Mouse (Mus musculus): ENCODE measurements around the gene E130208F15Rik. TPM values are rescaled to one million over a fixed set of nuclear protein-coding genes. Genes with fewer than 3 reads are reported as not detected.

E130208F15Rik gene
- total RNA-seq, 2 experiments from 2014 or later = 0.85 to 0.88 TPM

DNA sequence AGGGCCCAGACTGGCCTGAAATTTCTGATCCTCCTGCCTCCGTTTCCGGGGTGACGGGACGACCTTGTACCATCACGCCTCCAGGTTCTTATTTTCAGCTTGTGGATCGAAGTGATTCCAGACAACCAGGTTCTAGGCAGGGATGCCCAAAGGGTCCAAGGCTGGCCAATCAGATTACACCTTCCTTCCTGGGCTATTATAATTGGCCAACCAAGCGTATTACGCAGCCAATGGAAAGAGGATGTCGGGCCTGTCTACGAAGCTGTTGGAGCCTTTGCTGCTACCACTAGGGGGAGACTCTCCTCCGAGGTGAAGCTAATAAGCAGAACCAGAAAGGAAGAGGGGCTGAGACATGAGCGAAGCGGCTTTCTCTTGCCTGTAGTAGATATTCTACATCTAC lies 10.3 kb downstream of the E130208F15Rik start:
- peak; percentile 54 to 77 for DNase-seq
- intact Hi-C loops (cut with DNase I) = no loop called here

DNA sequence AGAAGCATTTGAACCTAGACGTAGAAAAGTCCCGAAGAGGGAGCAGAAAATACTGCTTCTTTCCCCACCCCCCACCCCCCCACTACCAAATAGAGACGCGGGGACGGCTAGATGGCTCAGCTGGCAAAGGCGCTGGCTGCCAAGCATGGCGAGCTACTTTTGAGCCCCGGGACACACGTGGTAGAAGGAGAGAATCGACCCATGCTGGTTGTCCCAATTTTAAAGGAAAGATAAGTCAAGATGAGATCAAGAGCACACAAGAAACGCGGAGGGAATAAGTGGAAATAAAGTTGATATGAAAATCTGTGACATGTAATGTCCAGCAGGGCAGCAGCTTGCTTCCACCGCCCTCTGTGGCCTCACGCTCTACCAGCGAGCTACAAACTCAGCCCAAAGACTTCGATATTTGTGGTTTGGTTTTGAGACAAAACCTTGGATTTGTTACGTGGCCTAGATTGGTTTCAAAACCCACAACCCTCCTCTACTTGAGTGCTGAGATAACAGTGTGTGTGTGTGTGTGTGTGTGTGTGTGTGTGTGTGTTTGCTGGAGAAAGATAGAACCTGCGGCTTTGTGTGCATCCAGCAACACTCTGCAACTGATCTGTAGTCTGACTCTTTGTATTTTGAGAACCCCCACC lies 11.2 kb downstream of the E130208F15Rik start:
- intact Hi-C loops (cut with DNase I) = no loop called here

DNA sequence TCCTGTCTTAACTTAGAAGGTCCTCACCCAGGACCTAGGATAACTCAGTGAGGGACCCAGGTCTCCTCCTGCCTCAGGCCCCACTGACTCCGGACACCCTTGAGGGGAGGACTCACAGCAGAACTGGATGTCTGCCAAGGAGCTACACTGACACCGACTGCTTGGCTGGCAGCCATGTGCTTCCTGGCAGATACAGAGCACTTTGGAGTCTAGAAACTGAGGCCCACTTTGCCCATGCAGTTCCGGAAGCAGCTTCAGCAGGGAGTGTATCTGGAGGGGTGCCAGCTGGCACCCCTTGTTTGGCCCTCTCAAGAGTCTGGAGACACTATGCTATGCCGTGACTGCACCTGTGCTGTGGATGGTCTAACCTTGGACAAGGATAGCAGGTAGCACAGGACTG lies 11.9 kb downstream of the E130208F15Rik start:
- DNase-seq = peak; percentile 63 to 66
- intact Hi-C loops (cut with DNase I) = no loop called here

More for the DNA sequence above, 11.2 kb downstream of the E130208F15Rik start:
- no peak for DNase-seq

DNA sequence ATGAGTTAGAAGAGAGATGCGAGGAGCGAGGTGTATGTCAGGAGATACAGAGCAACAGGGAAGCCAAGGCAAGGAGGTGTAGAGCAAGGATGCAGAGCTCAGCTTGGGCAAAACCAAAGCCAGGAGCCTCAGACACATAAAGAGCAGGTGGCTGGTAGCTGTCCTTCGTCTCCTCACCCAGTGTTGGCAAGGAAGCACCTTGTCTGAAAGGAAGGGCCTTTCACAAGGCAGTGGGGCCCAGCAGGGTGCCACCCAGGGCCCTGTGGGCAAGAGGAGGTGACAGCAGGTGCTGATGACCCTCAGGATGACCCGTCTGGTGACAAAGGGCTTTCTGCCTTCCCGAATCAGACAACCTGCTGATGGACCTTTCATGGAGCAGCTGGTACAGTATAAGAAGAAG lies 13.0 kb downstream of the E130208F15Rik start:
- intact Hi-C loops (cut with DNase I) = no loop called here
- no peak for DNase-seq

DNA sequence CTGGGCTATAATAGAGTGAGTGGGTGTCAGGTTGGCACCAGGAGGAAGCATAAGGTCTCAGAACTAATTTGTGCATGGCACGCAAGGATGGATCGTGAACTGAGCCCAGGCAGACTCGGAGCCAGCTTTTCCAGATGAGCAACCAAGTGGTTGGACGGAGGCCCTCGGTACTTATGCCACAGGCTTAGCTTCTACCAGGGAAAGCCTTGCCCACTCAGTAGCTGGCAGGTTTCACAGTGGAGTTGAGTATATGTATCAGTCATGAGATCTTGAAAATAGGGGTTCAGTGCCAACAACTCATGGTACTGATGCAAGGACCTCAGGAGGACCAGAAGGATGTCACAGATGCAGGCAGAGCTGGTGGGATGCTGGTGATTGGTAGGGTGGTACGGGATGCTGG lies 14.1 kb downstream of the E130208F15Rik start:
- intact Hi-C loops (cut with DNase I) = no loop called here
- DNase-seq = no peak

DNA sequence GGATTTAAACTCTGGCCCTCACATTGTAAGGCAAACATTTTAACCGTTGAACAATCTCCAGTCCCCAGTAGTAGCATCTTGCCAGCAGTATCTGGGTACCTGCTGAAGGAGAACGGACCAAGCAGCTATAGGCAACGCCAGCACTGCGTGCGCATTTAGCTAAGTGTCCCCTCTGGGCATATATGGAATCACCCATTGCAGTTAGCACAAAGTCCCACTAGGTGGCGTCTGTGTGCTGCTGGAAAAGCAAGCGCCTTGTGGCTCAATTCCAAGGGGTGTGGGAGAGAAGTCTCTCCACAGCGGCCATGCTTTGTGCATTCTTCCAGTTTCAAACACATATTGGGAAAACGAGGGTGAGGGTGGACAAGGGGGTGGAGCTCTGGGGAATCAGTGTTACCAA lies 14.8 kb downstream of the E130208F15Rik start:
- intact Hi-C loops (cut with DNase I) = no loop called here

DNA sequence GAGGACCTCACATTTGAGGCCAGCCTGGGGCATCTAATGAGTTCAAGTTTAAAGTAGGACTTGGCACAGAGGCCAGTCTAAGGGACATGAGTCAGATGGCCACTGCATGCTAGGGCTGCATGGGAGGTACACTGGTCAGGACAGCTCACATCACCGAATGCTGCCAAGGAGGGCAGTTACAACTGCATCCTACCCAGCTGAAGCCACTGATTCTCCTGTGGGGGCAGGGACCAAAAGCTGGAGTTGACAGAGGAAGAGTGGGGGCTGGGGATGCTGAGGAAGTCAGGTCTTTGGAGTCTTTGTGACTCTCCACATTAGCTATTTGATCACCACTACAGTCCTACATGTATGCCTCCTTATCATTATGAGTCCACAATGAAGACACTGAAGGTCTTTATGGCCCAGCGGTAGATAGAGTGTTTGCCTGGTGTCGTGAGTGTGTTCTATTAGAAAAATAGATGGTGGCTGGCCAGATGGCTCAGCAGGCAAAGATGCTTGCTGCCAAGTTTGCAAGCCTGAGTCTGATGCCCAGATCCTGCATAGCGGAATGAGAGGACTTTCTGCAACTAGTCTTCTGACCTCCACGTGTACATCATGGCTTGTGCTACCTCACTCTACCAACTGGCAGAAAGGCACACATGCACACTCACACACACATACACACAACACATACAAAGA lies 18.0 kb downstream of the E130208F15Rik start:
- intact Hi-C loops (cut with DNase I) = no loop called here
- no peak for DNase-seq

More for the DNA sequence above, 14.8 kb downstream of the E130208F15Rik start:
- peak; percentile 82 to 89 for DNase-seq

DNA sequence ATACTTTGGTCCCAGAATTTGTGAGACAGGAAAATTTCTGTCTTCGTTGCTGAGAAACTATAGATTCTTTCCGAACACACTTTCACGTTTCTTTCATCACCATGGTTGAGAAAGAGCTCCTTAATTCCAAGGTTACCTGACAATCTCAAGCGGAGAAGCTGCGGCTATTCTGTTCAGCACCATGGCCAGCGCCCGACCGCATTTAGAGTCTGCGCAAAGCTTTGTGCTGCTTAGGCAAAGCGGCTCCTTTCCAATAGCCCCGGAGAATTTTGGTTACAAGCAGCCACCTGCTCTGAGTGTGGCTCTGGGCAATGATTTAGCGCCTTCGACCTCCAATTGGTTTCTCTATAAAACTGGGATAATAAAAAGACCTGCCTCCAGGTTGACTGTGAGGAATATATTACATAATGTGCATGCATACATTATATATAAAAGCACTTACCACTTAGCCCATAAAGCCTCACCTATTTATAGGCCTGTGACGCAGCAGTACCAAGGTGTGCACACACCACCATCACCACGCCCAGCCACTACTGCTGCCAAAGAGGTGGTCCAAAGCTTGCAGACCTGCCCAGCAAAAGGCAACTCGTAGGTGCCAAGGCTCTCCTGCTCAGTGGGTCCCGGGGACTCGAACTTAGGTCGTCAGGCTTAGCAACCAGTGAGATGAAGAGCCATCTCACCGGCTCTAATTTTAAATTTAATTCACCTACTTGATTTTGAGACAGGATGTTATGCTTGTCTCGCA lies 25.3 kb downstream of the E130208F15Rik start:
- DNase-seq = peak; percentile 70 to 81
- intact Hi-C loops (cut with DNase I) = no loop called here

DNA sequence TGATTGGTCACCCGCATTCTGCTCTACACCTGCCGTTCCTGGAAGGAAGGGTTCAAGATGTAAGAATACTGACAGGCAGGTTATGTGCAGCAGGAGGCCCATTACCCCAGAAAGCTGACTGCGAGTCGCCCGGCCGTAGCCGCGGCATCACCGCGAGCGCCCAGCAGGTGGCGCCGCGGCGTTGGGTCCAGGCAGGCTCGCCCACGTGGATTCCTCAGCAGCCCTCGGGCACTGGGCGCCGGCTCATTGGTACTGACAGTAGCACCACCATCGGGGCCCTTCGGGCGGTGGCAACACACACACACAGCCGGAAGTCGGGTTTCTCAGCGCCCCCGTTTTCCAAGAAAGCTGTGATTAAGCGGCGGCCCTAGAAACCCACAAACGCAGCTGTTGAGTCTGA lies 26.3 kb downstream of the E130208F15Rik start:
- DNase-seq = peak; percentile 60 to 68
- intact Hi-C loops (cut with DNase I) = no loop called here

DNA sequence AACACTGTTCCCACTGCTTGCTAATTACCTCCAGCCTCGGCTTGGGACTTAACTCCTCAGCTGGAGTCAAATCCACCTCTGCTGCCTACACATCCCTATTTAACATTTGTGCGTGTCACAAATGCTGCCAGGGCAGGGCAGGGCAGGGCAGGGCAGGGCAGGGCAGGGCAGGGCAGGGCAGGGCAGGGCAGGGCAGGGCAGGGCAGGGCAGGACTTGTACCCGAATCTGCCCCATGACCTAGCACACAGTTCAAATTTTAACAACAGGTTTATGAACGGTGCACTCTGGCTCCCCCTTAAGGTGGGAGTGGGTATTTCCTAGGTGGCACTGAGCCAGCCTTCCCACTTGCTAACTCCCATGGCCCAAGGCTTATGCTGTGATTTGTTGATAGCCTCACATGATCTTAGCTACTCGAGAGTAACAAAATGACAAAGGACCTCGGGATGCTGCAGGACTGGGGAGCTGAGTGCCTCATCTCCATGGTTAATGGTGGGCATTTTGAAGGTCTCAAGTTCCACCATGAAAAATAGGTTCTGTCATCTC lies 31.8 kb downstream of the E130208F15Rik start:
- DNase-seq = peak; percentile 53 to 79
- intact Hi-C loops (cut with DNase I) = no loop called here

DNA sequence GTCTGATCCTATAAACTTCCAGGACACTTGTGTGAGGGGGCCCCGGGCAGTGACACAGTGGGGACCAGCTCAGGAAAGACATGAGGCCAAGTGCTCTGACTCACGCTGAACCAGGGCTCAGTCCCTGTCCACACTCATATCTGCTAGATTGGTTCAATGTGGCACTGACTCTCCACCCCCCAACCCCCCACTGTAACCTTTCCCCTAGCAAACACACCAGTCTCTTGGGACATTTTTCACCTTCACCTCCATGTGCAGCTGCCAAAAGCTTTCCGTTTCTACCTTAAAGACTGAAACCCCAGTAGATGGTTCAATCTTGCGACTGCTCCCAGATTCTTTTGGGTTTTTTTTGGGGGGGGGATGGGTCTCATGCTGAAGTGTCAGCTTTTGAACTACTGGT lies 32.5 kb downstream of the E130208F15Rik start:
- intact Hi-C loops (cut with DNase I) = no loop called here

DNA sequence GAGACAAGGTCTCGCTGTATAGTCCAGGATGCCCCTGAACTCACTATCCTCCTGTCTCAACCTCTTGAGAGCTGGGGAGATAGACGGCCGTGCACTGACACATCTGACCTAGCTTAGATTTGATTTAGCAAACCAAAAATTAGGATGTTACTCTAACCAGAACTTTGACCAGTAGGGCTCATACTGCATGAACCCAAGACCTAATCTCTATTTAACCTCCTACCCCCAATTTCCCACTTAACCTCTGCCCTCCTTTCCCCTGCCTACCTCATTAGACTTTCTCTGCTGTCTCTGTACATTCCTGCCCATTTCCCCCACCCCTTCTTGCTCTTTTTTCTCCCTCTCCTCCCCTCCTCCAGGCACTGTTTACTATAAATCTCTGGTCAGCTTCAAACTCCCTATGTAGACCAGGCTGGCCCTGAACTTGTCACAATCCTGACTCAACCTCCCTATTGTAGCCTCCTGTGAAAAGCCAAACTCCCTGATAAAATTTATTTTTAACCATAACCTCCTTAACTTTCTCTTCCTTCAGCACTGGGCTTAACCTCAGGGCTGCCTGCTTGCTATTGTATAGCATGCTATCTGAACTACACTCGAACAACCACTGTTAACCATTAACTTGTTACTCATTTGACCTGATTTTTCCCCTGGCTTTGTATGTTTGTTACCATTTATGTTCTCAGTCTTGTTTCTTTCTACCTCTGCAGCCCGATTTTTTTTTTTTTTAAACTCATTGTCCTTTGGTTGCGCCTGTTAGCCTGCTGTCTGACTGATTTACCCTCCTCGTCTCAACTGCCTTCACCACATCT lies 37.0 kb downstream of the E130208F15Rik start:
- intact Hi-C loops (cut with DNase I) = no loop called here
- no peak for DNase-seq

More for the DNA sequence above, 32.5 kb downstream of the E130208F15Rik start:
- no peak for DNase-seq

DNA sequence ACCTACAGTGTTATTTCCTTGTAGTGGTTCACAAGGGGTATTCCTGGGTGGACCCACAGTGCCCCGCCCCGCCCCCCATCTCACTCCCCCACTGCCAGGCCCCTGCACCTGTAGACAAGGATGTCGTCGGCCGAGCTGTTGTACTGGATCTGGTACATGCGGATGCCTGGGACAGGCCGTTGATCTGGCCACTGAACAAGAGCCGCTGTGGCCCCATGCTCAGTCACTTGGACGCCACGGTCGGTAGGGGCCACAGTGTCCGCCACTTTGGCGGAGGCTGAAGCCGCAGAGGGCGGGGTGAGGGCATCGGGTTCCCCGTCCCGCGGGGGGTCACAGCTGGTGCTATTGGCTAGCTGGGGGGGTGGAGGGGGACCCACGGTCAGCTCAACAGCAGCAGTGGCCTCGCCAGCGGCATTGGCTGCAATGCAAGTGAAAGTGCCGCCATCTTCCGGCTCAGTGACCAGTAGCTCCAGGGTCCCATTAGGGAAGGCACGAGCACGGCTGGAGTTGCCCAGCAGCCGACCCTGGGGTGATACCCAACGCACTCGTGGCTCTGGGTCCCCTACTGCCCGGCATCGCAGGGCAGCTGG lies 37.8 kb downstream of the E130208F15Rik start:
- intact Hi-C loops (cut with DNase I) = no loop called here
- no peak for DNase-seq

DNA sequence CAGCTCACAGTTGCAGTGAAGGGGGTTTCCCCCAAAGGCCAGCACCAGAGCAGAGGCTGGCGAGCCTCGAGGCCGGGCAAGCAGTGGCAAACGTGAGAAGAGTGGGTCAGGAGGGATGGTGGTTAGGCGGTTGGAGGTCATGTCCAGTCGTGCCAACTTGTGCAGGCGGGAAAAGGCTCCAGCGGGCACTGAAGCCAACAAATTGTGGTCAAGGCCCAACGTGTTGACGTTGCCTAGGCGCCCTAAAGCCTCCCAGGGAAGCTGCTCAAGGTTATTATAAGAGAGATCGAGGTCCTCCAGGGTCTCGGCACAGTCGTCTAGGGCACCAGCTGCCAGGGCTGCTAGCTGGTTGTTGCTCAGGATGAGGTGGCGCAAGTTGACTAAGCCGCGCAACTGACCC lies 38.5 kb downstream of the E130208F15Rik start:
- no peak for DNase-seq
- intact Hi-C loops (cut with DNase I) = no loop called here

DNA sequence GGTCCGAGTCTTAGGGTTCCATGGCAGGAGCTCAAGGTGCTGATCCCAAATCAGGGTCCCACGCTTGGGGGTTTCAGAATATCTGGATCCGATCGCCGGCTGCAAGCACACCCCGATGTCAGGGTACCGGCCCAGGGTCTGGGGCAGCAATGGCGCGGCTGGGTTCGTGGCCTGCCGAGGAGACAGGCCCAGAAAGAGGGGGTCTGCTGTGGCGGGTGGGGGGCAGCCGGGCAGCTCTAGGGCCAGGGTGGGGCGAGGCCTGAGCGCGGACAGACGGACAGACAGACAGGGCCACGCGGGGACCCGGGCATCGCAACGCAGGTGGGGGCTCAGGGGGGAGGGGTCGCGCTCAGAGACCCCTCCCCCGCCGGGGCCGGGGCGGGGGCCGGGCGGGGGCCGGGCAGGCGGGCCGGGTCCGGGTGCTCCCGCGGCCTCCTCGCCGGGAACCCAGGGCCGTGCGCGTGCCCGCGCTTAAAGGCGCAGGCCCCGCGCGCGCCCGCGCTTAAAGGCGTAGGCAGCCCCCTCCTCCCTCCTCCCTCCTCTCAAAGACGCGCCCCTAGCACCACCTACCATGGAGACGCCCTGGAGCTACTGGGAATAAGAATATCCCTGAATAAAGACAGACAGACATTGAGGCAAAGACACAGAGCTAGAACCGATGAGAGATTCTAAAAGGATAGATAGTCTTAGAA lies 41.3 kb downstream of the E130208F15Rik start, which contains the start of gene Lrfn3:
TSS of gene Lrfn3 (minus strand) at position 121 of the 692 bp plus-strand sequence.
- peak in 1 of 2 experiments; percentile 33 for DNase-seq
- intact Hi-C loops (cut with DNase I) = no loop called here

DNA sequence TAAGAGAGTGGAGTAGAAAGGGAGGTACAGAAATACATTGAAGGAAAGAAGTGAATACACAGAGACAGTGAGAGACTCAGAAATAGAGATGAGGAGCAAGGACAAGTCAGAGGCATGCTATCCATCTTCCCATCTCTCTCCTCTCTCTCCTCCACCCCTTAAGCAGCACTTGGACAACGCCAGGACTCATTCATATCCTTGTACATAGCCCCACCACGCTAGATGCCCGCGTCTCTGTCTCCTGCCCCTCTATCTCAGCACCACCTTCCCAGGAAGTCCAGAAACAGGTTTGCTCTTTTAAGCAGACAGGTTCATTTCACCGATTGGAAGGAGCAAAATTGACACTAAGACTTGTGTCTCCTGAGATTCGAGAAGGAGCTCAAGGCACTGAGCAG lies 41.8 kb downstream of the E130208F15Rik start:
- intact Hi-C loops (cut with DNase I) = no loop called here
- DNase-seq = no peak

DNA sequence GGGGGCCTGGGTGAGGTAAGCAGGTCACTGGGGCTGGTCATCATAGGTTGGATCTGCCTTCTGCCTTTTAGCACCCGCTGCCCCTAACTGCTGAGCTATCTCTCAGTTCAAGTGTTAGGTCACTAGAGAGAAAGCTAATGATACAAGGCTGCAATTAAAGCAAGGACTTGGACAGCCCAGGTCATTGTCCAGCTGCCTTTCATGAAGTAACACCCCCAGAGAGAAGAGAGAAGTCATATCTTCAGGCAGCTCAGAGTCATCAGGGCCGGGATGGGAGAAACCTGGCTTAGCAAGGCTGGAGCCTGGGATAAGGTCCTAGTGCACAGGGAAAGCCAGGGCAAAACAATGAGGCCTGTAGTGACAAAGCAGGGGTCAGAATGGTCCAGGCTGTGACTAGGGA lies 45.9 kb downstream of the E130208F15Rik start:
- DNase-seq = no peak

More for the DNA sequence above, 45.9 kb downstream of the E130208F15Rik start:
- intact Hi-C loops (cut with DNase I) = no loop called here

Data from heart, postnatal 14 days (tissue).